Mouse (Mus musculus) liver, embryonic 16.5 days (tissue): Measurements from ENCODE around the gene Mgat1. TPM values are rescaled to one million over a fixed set of nuclear protein-coding genes. Genes with fewer than 3 reads are reported as not detected.

Experiments
- ATAC-seq: fragments of 200-750 bp; cut with Nextera tagmentation; 2 replicates; pipeline ENCODE4 v1.8.0; 2017; ENCODE audit warnings: low read depth, mild to moderate bottlenecking, moderate number of reproducible peaks, moderate library complexity
- H3K27ac ChIP-seq: fragments of 300-500 bp; sonication (generic); 2 replicates; pipeline ENCODE4 v1.5.1; 2014; ENCODE audit warnings: mild to moderate bottlenecking, low read length
- H3K27me3 ChIP-seq: fragments of 300-500 bp; sonication (generic); 2 replicates; pipeline ENCODE4 v1.6.1; 2014; ENCODE audit warnings: low read depth, low read length, mixed read lengths; ENCODE audit not compliant: control insufficient read depth, insufficient read depth
- H3K36me3 ChIP-seq: fragments of 300-500 bp; sonication (generic); 2 replicates; pipeline ENCODE4 v1.6.1; 2014; ENCODE audit warnings: mild to moderate bottlenecking; ENCODE audit not compliant: control insufficient read depth, insufficient read depth
- H3K4me1 ChIP-seq: fragments of 300-500 bp; sonication (generic); 2 replicates; pipeline ENCODE4 v1.6.1; 2014; ENCODE audit warnings: low read depth, low read length, mixed read lengths; ENCODE audit not compliant: control insufficient read depth
- H3K4me2 ChIP-seq: fragments of 300-500 bp; sonication (generic); 2 replicates; pipeline ENCODE4 v1.6.1; 2014; ENCODE audit warnings: low read depth, low read length, mixed read lengths
- H3K4me3 ChIP-seq: fragments of 300-500 bp; sonication (generic); 2 replicates; pipeline ENCODE4 v1.5.1; 2014; ENCODE audit warnings: low read depth, mild to moderate bottlenecking, low read length
- H3K9ac ChIP-seq: fragments of 300-500 bp; sonication (generic); 2 replicates; pipeline ENCODE4 v1.6.1; 2014; ENCODE audit warnings: low read depth, low read length
- H3K9me3 ChIP-seq: fragments of 300-500 bp; sonication (generic); replicated peaks from 2 replicates; pipeline ENCODE4 v1.6.1; 2016; ENCODE audit warnings: low read length; ENCODE audit not compliant: control insufficient read depth
- WGBS: fragments of 180-500 bp; shearing (Covaris S2); extraction: QIAGEN DNeasy Blood & Tissue Kit; methylation state at CpG from one replicate; pipeline ENCODE4 v1.1.7; 2014; ENCODE audit not compliant: insufficient replicate concordance; 5-methylcytosine and 5-hydroxymethylcytosine counted together
- polyA plus RNA-seq: library from polyadenylated mRNA; unstranded; fragments of >200 nt; fragmentation: Nextera tagmentation; extraction: Ambion mirVana; gene quantifications from 2 replicates; pipeline ENCODE4 v1.2.1, GENCODE M21; 2015

Gene Mgat1
- polyA plus RNA-seq, 1 experiment from 2014 or later, result 41.5 TPM

DNA sequence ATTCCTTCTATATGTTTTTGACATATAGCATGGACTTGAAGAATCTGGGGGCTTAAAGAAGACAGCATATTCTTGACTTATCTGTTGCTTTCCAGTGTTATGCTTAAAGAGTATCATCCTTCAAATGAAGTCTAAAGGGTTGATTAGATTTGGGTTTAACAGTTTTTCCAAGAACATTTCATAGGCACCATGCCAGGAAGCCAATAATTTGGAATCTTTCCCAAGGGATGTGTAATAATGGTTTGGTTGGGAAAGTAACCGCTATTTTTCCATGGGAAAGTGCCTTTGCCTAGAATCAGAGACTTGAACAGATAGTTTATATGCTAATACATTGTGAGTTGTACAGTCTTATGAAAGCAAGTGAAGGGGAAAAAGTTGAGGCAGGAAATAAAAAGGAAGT lies 7.1 kb upstream of the Mgat1 start:
- no peaks in the 10 kb centered on the region for H3K27me3 ChIP-seq
- H3K4me3 ChIP-seq, result no peak overlapping the region
- no peaks in the 10 kb centered on the region for H3K36me3 ChIP-seq
- no peak for ATAC-seq
- H3K9ac ChIP-seq, result no peak overlapping the region
- no peak overlapping the region for H3K4me2 ChIP-seq
- no peak overlapping the region for H3K27ac ChIP-seq
- H3K4me1 ChIP-seq, result peaks cover 2% of the 10 kb centered on the region
- H3K9me3 ChIP-seq, result no peaks in the 10 kb centered on the region
- WGBS, result 55% methylated on average over 1 of the region's 1 CpGs

- Histone ChIP-seq H3K4me2 (no peak overlapping the region), H3K9ac (no peak overlapping the region), H3K4me3 (no peak overlapping the region), H3K27ac (no peak overlapping the region; the same call in 1 of the 2 replicates), H3K9me3 (no peaks in the 10 kb centered on the region), H3K36me3 (no peaks in the 10 kb centered on the region), H3K4me1 (peaks cover 2% of the 10 kb centered on the region), H3K27me3 (no peaks in the 10 kb centered on the region)
- no peak for ATAC-seq
- 32% methylated on average over 2 of the region's 2 CpGs for WGBS
Measured at GRCm38 (mm10) chr11:49237532-49237931, 6.5 kb upstream of the Mgat1 start.

DNA sequence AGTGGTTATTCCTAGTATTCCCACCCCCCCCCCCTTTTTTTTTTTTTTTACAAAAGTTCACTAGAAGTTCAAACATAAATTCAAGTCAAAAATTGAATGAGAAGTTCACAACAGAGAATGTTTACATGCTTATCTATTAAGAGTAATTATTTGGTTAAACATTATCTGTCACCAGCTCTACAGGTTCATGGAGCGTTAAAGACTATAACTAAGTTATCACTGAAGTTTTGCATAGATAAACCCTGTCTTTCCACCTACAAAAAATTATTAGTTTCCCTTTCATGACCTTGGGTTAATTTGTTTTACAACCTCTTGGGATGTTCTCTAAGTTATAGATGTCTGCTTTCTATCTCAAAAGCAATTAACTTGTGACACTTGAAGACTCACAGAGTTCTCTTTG lies 3.7 kb upstream of the Mgat1 start:
- Histone ChIP-seq H3K27me3 (no peaks in the 10 kb centered on the region), H3K9ac (no peak overlapping the region), H3K4me2 (no peak overlapping the region), H3K9me3 (no peaks in the 10 kb centered on the region), H3K36me3 (no peaks in the 10 kb centered on the region), H3K27ac (no peak overlapping the region), H3K4me3 (no peak overlapping the region), H3K4me1 (peaks cover 21% of the 10 kb centered on the region)
- no peak for ATAC-seq
- 36% methylated on average over 1 of the region's 1 CpGs for WGBS

DNA sequence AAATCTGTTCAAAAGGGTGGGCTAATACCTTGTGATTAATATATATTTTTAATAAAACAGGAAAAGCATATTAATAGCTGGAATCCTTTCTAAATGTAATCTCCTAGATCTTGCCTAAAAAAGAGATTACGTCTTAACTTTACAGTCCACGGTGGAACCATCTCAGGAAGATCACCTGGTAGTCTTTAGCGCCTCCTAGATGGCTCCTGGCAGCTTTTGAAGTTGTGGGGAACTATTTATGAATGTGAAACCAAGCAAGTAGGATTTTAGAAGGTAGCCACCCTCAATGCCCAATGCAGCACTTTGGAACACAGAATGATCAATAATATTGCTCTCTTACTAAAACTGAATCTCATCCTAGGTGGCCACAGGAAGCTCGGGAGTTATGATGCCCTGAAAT lies 3.1 kb upstream of the Mgat1 start:
- Histone ChIP-seq H3K9ac (no peak overlapping the region), H3K36me3 (no peaks in the 10 kb centered on the region), H3K27me3 (no peaks in the 10 kb centered on the region), H3K9me3 (no peaks in the 10 kb centered on the region), H3K4me1 (peaks cover 26% of the 10 kb centered on the region), H3K27ac (no peak overlapping the region), H3K4me3 (no peak overlapping the region), H3K4me2 (no peak overlapping the region)
- 45% methylated on average over 4 of the region's 4 CpGs for WGBS
- no peak for ATAC-seq

- H3K36me3 ChIP-seq, result no peaks in the 10 kb centered on the region
- no peaks in the 10 kb centered on the region for H3K27me3 ChIP-seq
- H3K4me2 ChIP-seq, result no peak overlapping the region
- H3K9ac ChIP-seq, result no peak overlapping the region
- WGBS, result 20% methylated on average over 1 of the region's 1 CpGs
- ATAC-seq, result no peak
- no peaks in the 10 kb centered on the region for H3K9me3 ChIP-seq
- H3K27ac ChIP-seq, result no peak overlapping the region
- no peak overlapping the region for H3K4me3 ChIP-seq
- peaks cover 31% of the 10 kb centered on the region for H3K4me1 ChIP-seq
Measured at GRCm38 (mm10) chr11:49241471-49241870, 2.5 kb upstream of the Mgat1 start.

DNA sequence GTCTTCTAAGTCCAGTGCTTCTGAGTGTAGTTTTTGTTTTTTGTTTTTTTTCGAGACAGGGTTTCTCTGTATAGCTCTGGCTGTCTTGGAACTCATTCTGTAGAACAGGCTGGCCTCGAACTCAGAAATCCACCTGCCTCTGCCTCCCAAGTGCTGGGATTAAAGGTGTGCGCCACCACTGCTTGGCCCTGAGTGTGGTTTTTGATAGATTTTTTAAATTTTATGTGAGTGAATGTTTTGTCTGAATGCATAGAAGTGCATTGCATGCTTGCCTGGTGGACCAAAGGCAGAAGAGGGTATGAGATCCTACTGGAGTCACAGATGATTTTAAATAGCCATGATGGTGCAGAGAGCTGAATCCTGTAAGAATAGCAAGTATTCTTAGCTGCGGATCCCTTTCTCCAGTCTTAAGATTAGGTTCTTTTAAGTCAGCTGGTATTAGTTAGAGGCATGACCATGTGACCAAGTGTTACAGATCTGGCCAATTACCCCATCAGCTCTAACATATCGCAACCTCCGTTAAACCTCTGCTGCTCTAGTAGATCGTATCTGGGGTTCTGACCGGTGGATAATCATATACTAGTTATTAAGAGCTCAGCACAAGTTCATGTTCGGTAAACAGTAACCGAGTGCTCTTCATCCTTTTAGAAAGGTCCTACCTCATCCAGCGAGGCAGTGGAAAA lies 906 bp upstream of the Mgat1 start:
- Histone ChIP-seq H3K9ac (peak overlapping the region; percentile 75), H3K4me3 (peak overlapping the region; percentile 74), H3K27me3 (no peaks in the 10 kb centered on the region), H3K4me1 (peaks cover 46% of the 10 kb centered on the region), H3K36me3 (no peaks in the 10 kb centered on the region), H3K4me2 (peak overlapping the region; percentile 98), H3K27ac (peak overlapping the region; percentile 95), H3K9me3 (no peaks in the 10 kb centered on the region)
- WGBS, result 20% methylated on average over 11 of the region's 11 CpGs
- ATAC-seq, result no peak

- Histone ChIP-seq H3K4me2 (peak overlapping the region; percentile 98), H3K36me3 (no peaks in the 10 kb centered on the region), H3K4me3 (peak overlapping the region; percentile 74), H3K27me3 (no peaks in the 10 kb centered on the region), H3K9ac (peak overlapping the region; percentile 75), H3K27ac (peak overlapping the region; percentile 95), H3K9me3 (no peaks in the 10 kb centered on the region), H3K4me1 (peaks cover 61% of the 10 kb centered on the region)
- no peak for ATAC-seq
- WGBS, result 6% methylated on average over 4 of the region's 4 CpGs
Measured at GRCm38 (mm10) chr11:49244595-49244930, 572 bp downstream of the Mgat1 start.

DNA sequence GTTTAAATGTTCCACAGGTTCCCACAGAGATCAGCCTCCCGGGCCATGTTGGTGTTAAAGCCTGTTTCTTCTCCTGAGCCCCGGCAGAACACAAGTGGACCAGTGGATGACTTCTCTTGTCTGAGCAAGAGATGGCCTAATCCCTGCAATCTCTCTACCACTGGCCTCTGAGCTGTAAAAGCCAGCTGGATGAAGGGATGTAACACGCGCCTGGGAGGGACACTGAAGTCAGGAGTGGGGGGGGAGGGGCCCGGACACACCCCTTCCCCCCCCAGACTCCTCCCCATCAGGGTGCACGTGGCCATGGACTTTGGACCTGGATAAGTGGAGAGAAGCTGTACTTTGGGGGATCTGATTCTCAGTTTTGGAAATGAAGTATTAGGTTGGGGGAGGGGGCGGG lies 1.2 kb downstream of the Mgat1 start:
- H3K9me3 ChIP-seq, result no peaks in the 10 kb centered on the region
- H3K4me3 ChIP-seq, result peak overlapping the region; percentile 50
- peak overlapping the region; percentile 95 for H3K27ac ChIP-seq
- ATAC-seq, result no peak
- no peaks in the 10 kb centered on the region for H3K27me3 ChIP-seq
- 29% methylated on average over 7 of the region's 7 CpGs for WGBS
- peak overlapping the region; percentile 98 for H3K4me2 ChIP-seq
- H3K36me3 ChIP-seq, result no peaks in the 10 kb centered on the region
- peaks cover 64% of the 10 kb centered on the region for H3K4me1 ChIP-seq
- H3K9ac ChIP-seq, result peak overlapping the region; percentile 54; the same call in 1 of the 2 replicates

GRCm38 (mm10) chr11:49245634-49246415 lies 1.8 kb downstream of the Mgat1 start:
- peak overlapping the region; percentile 54 for H3K9ac ChIP-seq
- no peaks in the 10 kb centered on the region for H3K9me3 ChIP-seq
- no peak for ATAC-seq
- H3K4me2 ChIP-seq, result peak overlapping the region; percentile 98
- peak overlapping the region; percentile 95 for H3K27ac ChIP-seq
- H3K36me3 ChIP-seq, result no peaks in the 10 kb centered on the region
- peaks cover 64% of the 10 kb centered on the region for H3K4me1 ChIP-seq
- H3K27me3 ChIP-seq, result no peaks in the 10 kb centered on the region
- peak overlapping the region; percentile 50 for H3K4me3 ChIP-seq
- 7% methylated on average over 12 of the region's 12 CpGs for WGBS
